Mouse (Mus musculus): ENCODE data around the gene Gys1. TPM values are rescaled to one million over a fixed set of nuclear protein-coding genes. Genes with fewer than 3 reads are reported as not detected.
"Not testable (repeated sequence)": the region's sequence is repeated elsewhere in the genome, so short reads cannot be mapped to it uniquely, and the experiment has no call there.

The Gys1 gene
- polyA plus RNA-seq, 1 experiment from 2014 or later: 99.1 TPM

DNA sequence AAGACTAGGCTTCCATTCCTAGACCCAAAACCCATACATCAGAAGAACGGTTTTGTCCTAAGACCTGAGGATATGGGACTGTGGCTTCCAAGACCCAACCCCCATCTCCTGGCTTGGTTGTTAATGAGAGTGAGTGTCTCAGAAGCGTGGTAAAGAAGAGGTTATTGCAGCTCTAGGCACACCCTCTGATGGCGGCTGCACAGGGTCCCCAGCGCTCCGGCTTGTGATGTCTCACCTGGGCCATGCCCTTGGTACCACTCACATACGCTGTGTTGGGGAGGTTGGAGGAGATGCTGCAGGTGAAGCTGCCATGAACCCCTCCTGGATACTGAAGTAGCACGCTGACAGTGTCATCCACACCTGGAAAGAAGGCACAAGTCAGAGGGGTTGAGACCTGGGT is 44.1 kb downstream of the Gys1 start:
- 95% methylated on average over 7 of the region's 7 CpGs for WGBS
- Histone ChIP-seq H3K9me3 (ENCODE audit: control insufficient read depth, low read length) (no peaks in the 10 kb centered on the region), H3K27me3 (ENCODE audit: control insufficient read depth, insufficient read depth, low read length) (no peaks in the 10 kb centered on the region), H3K36me3 (ENCODE audit: control insufficient read depth, insufficient read depth, low read length) (no peaks in the 10 kb centered on the region), H3K9ac (ENCODE audit: low read length) (no peak overlapping the region), H3K4me1 (ENCODE audit: control insufficient read depth in 2 of 2, insufficient read depth in 2 of 2, low read length in 2 of 2) (peaks cover 0 to 5% of the 10 kb centered on the region in 2 experiments; a peak in 2 of 4 replicates), H3K27ac (replicated peaks in 1 of 2; ENCODE audit: control insufficient read depth in 1 of 2, insufficient read depth in 1 of 2, low read depth in 2 of 2, low read length in 2 of 2) (no peak overlapping the region), H3K4me3 (ENCODE audit: control insufficient read depth in 1 of 2, insufficient read depth in 1 of 2, low read depth in 1 of 2, low read length in 2 of 2) (no peak overlapping the region), H3K4me2 (ENCODE audit: low read length) (no peak overlapping the region)
- no peak for ATAC-seq (ENCODE audit: insufficient number of reproducible peaks, insufficient read depth, low FRiP score, low read depth)

DNA sequence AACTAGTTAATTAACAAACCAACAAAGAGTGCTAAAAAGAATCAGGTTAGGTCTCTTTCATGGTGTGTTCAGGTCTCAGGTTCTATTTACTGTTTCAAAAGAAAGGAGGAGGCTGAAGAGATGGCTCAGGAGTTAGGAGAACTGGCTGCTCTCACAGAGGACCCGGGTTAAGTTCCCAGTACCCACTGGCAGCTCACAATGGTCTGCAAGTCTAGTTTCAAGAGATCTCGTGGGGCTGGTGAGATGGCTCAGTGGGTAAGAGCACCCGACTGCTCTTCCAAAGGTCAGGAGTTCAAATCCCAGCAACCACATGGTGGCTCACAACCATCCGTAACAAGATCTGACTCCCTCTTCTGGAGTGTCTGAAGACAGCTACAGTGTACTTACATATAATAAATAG is 45.7 kb downstream of the Gys1 start:
- H3K4me1 ChIP-seq (ENCODE audit: control insufficient read depth in 2 of 2, insufficient read depth in 2 of 2, low read length in 2 of 2); H3K36me3 ChIP-seq (ENCODE audit: control insufficient read depth, insufficient read depth, low read length); H3K4me3 ChIP-seq (ENCODE audit: control insufficient read depth in 1 of 2, insufficient read depth in 1 of 2, low read depth in 1 of 2, low read length in 2 of 2); ATAC-seq (ENCODE audit: insufficient number of reproducible peaks, insufficient read depth, low FRiP score, low read depth); H3K27ac ChIP-seq (replicated peaks in 1 of 2; ENCODE audit: control insufficient read depth in 1 of 2, insufficient read depth in 1 of 2, low read depth in 2 of 2, low read length in 2 of 2); H3K4me2 ChIP-seq (ENCODE audit: low read length); H3K27me3 ChIP-seq (ENCODE audit: control insufficient read depth, insufficient read depth, low read length); H3K9ac ChIP-seq (ENCODE audit: low read length); H3K9me3 ChIP-seq (ENCODE audit: control insufficient read depth, low read length): not testable (repeated sequence)
- WGBS: 79% methylated on average over 3 of the region's 4 CpGs

DNA sequence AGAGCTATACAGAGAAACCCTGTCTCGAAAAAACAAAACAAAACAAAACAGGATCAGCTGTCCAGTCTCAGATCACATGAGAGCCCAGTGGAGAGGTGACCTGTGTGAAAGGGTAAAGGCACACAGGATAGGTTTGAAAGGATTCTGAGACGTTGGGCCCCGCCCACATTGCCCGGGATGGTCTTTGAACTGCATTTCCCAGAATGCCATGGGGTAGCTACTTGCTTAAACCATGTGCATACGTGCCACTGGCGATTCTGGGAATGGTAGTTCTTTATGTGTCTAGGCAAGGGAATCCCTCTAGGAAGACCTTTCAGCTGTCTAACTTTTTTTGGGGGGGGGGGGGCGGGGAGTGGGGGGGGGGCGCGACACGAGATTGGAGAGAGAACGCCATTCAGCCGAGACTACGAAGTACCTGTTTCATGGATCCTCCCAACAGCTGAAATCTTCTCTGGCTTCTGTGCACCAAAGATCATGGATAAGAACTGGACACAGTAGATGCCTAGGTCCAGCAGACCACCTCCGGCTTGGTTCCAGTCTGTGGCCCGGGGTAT is 46.8 kb downstream of the Gys1 start, which contains the start of gene Tulp2:
Gene Tulp2 (plus strand): TSS at position 504 of the 554 bp plus-strand sequence.
- Histone ChIP-seq H3K4me1 (ENCODE audit: control insufficient read depth in 2 of 2, insufficient read depth in 2 of 2, low read length in 2 of 2) (no peaks in the 10 kb centered on the region), H3K9me3 (ENCODE audit: control insufficient read depth, low read length) (no peaks in the 10 kb centered on the region), H3K27me3 (ENCODE audit: control insufficient read depth, insufficient read depth, low read length) (no peaks in the 10 kb centered on the region), H3K27ac (replicated peaks in 1 of 2; ENCODE audit: control insufficient read depth in 1 of 2, insufficient read depth in 1 of 2, low read depth in 2 of 2, low read length in 2 of 2) (no peak within 1 kb of the TSS), H3K36me3 (ENCODE audit: control insufficient read depth, insufficient read depth, low read length) (no peaks in the 10 kb centered on the region), H3K9ac (ENCODE audit: low read length) (no peak within 1 kb of the TSS), H3K4me3 (ENCODE audit: control insufficient read depth in 1 of 2, insufficient read depth in 1 of 2, low read depth in 1 of 2, low read length in 2 of 2) (no peak within 1 kb of the TSS), H3K4me2 (ENCODE audit: low read length) (no peak within 1 kb of the TSS)
- 53% methylated on average over 15 of the region's 15 CpGs for WGBS
- no peak for ATAC-seq (ENCODE audit: insufficient number of reproducible peaks, insufficient read depth, low FRiP score, low read depth)

DNA sequence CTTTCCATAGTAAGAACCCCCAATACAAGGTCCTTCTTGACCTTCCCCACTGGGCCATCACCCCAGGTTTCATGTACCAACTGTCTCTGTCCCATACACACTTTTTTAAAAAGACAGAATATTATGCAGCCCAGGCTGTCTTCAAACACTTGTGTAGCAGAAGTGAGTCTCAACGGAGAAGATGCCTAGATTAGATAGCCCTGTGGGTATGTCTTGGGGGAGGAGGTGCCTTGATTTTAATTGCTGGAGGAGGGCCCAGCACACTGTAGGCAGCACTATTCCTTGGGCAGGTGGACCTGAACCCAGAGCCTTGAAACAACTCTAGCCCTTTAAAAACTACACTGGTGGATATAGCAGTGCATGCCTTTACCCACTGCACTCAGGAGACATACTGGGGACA is 47.5 kb downstream of the Gys1 start:
- WGBS: 65% methylated on average over 1 of the region's 1 CpGs
- Histone ChIP-seq H3K4me1 (ENCODE audit: control insufficient read depth in 2 of 2, insufficient read depth in 2 of 2, low read length in 2 of 2) (no peaks in the 10 kb centered on the region), H3K9ac (ENCODE audit: low read length) (no peak overlapping the region), H3K4me2 (ENCODE audit: low read length) (no peak overlapping the region), H3K27ac (replicated peaks in 1 of 2; ENCODE audit: control insufficient read depth in 1 of 2, insufficient read depth in 1 of 2, low read depth in 2 of 2, low read length in 2 of 2) (no peak overlapping the region), H3K9me3 (ENCODE audit: control insufficient read depth, low read length) (no peaks in the 10 kb centered on the region), H3K36me3 (ENCODE audit: control insufficient read depth, insufficient read depth, low read length) (no peaks in the 10 kb centered on the region), H3K4me3 (ENCODE audit: control insufficient read depth in 1 of 2, insufficient read depth in 1 of 2, low read depth in 1 of 2, low read length in 2 of 2) (no peak overlapping the region), H3K27me3 (ENCODE audit: control insufficient read depth, insufficient read depth, low read length) (no peaks in the 10 kb centered on the region)
- no peak for ATAC-seq (ENCODE audit: insufficient number of reproducible peaks, insufficient read depth, low FRiP score, low read depth)

DNA sequence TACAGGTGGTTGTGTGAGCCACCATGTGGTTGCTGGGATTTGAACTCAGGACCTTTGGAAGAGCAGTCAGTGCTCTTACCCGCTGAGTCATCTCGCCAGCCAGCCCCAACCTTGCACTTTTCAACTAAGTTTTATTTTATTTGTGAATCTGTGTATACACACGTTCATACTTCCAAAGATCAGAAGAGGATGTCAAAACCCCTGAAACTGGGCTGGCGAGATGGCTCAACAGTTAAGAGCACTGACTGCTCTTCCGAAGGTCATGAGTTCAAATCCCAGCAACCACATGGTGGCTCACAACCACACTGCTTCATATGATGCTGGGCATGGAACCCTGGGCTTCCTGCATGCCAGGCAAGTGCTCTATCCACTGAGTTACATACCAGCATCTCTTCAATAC is 50.3 kb downstream of the Gys1 start:
- H3K27ac ChIP-seq (replicated peaks in 1 of 2; ENCODE audit: control insufficient read depth in 1 of 2, insufficient read depth in 1 of 2, low read depth in 2 of 2, low read length in 2 of 2); H3K27me3 ChIP-seq (ENCODE audit: control insufficient read depth, insufficient read depth, low read length); ATAC-seq (ENCODE audit: insufficient number of reproducible peaks, insufficient read depth, low FRiP score, low read depth); H3K4me3 ChIP-seq (ENCODE audit: control insufficient read depth in 1 of 2, insufficient read depth in 1 of 2, low read depth in 1 of 2, low read length in 2 of 2); H3K9me3 ChIP-seq (ENCODE audit: control insufficient read depth, low read length); H3K4me2 ChIP-seq (ENCODE audit: low read length); H3K36me3 ChIP-seq (ENCODE audit: control insufficient read depth, insufficient read depth, low read length); H3K4me1 ChIP-seq (ENCODE audit: control insufficient read depth in 2 of 2, insufficient read depth in 2 of 2, low read length in 2 of 2); H3K9ac ChIP-seq (ENCODE audit: low read length): not testable (repeated sequence)
- WGBS: 93% methylated on average over 5 of the region's 5 CpGs

DNA sequence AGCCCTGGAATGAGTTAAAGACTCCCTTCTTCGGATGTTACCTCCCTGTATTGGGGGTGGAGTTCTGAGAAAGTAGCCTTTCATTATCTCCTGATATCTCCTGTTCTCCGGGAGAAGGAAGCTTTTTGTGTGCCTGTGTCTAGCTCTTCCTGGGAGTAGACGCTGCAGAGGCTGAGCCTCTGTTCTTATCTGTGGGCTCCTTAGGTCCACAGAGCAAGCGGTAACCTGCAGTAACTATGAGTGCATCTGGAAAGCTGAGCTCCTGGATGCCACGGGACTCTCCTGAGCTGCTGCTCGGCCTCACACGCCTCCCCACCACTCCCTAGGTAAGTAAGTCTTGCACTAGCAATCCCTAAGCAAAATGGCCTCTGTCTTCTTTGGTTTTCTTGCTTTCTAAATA is 51.5 kb downstream of the Gys1 start:
- Histone ChIP-seq H3K4me1 (ENCODE audit: control insufficient read depth in 2 of 2, insufficient read depth in 2 of 2, low read length in 2 of 2) (peaks cover 5 to 7% of the 10 kb centered on the region in 2 experiments; a peak in 2 of 4 replicates), H3K9me3 (ENCODE audit: control insufficient read depth, low read length) (no peaks in the 10 kb centered on the region), H3K4me3 (ENCODE audit: control insufficient read depth in 1 of 2, insufficient read depth in 1 of 2, low read depth in 1 of 2, low read length in 2 of 2) (no peak overlapping the region), H3K9ac (ENCODE audit: low read length) (no peak overlapping the region), H3K4me2 (ENCODE audit: low read length) (no peak overlapping the region), H3K27ac (replicated peaks in 1 of 2; ENCODE audit: control insufficient read depth in 1 of 2, insufficient read depth in 1 of 2, low read depth in 2 of 2, low read length in 2 of 2) (no peak overlapping the region), H3K27me3 (ENCODE audit: control insufficient read depth, insufficient read depth, low read length) (no peaks in the 10 kb centered on the region), H3K36me3 (ENCODE audit: control insufficient read depth, insufficient read depth, low read length) (no peaks in the 10 kb centered on the region)
- ATAC-seq (ENCODE audit: insufficient number of reproducible peaks, insufficient read depth, low FRiP score, low read depth): no peak
- 45% methylated on average over 7 of the region's 7 CpGs for WGBS

DNA sequence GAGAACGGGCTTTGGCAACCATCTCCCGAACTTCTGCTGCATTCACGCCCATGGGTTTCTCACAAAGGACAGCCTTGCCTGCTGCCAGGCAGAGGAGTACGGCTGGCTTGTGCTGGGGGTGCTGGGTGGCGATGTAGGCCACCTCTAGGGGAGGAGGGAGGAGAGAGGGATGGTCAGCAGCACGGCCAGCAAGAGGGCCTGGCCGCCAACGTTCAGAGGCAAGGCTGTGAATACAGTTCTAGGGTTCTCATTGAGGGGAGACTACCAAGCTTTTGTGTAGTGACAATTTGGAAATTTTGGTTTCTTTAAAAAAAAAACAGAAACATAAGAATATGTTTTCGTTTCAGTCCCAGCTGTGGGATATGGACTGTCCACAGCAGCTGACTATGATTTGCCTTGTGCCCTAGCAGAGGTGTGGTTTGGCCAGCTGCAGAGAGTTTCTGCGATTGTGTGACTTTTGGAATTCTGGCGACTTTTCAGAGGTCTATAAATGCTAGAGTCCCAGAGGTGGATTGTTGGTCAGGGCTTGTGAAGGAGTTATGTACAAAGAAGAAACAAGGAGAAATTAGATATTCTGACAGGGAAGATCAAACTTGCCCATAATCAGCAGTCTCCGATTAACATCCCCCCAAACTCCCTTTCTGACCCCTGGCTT is 52.2 kb downstream of the Gys1 start, which contains the start of gene Gm45808:
Gene Gm45808 (minus strand): TSS at position 51 of the 655 bp plus-strand sequence.
- Histone ChIP-seq H3K4me3 (ENCODE audit: control insufficient read depth in 1 of 2, insufficient read depth in 1 of 2, low read depth in 1 of 2, low read length in 2 of 2) (no peak within 1 kb of the TSS), H3K4me1 (ENCODE audit: control insufficient read depth in 2 of 2, insufficient read depth in 2 of 2, low read length in 2 of 2) (peaks cover 5 to 7% of the 10 kb centered on the region in 2 experiments; a peak in 2 of 4 replicates), H3K36me3 (ENCODE audit: control insufficient read depth, insufficient read depth, low read length) (no peaks in the 10 kb centered on the region), H3K9ac (ENCODE audit: low read length) (no peak within 1 kb of the TSS), H3K27ac (replicated peaks in 1 of 2; ENCODE audit: control insufficient read depth in 1 of 2, insufficient read depth in 1 of 2, low read depth in 2 of 2, low read length in 2 of 2) (no peak within 1 kb of the TSS), H3K9me3 (ENCODE audit: control insufficient read depth, low read length) (no peaks in the 10 kb centered on the region), H3K4me2 (ENCODE audit: low read length) (no peak within 1 kb of the TSS), H3K27me3 (ENCODE audit: control insufficient read depth, insufficient read depth, low read length) (no peaks in the 10 kb centered on the region)
- no peak for ATAC-seq (ENCODE audit: insufficient number of reproducible peaks, insufficient read depth, low FRiP score, low read depth)
- WGBS: 83% methylated on average over 12 of the region's 12 CpGs

Data from heart, embryonic 14.5 days (tissue).